Mouse (Mus musculus) heart, embryonic 13.5 days (tissue): ENCODE measurements around the gene Gh. TPM values are rescaled to one million over a fixed set of nuclear protein-coding genes. Genes with fewer than 3 reads are reported as not detected.
A peak's percentile ranks its signal among the peaks of the same experiment; 100 is the strongest.
"Not testable (repeated sequence)": the region's sequence is repeated elsewhere in the genome, so short reads cannot be mapped to it uniquely, and the experiment has no call there.

Experiments used
- ATAC-seq: fragments of 200-750 bp; cut with Nextera tagmentation; 2 replicates; pipeline ENCODE4 v1.8.0; 2017; ENCODE audit warnings: moderate TSS enrichment; ENCODE audit not compliant: insufficient number of reproducible peaks, low FRiP score, low TSS enrichment; ENCODE audit errors: extremely low read depth
- H3K27ac ChIP-seq: fragments of 300-500 bp; sonication (generic); replicated peaks from 2 replicates; pipeline ENCODE4 v1.5.1; 2015; ENCODE audit warnings: moderate library complexity, mild to moderate bottlenecking, inconsistent platforms
- H3K27me3 ChIP-seq: fragments of 300-500 bp; sonication (generic); replicated peaks from 2 replicates; pipeline ENCODE4 v1.6.1; 2015; ENCODE audit warnings: mild to moderate bottlenecking, inconsistent platforms
- H3K36me3 ChIP-seq: fragments of 300-500 bp; sonication (generic); 2 replicates; pipeline ENCODE4 v1.6.1; 2015; ENCODE audit warnings: mild to moderate bottlenecking, inconsistent platforms
- H3K4me1 ChIP-seq: fragments of 300-500 bp; sonication (generic); 2 replicates; pipeline ENCODE4 v1.6.1; 2015; ENCODE audit warnings: inconsistent platforms
- H3K4me2 ChIP-seq: fragments of 300-500 bp; sonication (generic); 2 replicates; pipeline ENCODE4 v1.6.1; 2015; ENCODE audit warnings: inconsistent platforms, mild to moderate bottlenecking, moderate library complexity
- H3K4me3 ChIP-seq: fragments of 300-500 bp; sonication (generic); 2 replicates; pipeline ENCODE4 v1.5.1; 2015; ENCODE audit warnings: moderate library complexity, mild to moderate bottlenecking, inconsistent platforms
- H3K9ac ChIP-seq: fragments of 300-500 bp; sonication (generic); 2 replicates; pipeline ENCODE4 v1.6.1; 2015; ENCODE audit warnings: inconsistent platforms, mild to moderate bottlenecking, moderate library complexity
- H3K9me3 ChIP-seq: fragments of 300-500 bp; sonication (generic); 2 replicates; pipeline ENCODE4 v1.6.1; 2016; ENCODE audit warnings: inconsistent platforms
- WGBS: fragments of 180-500 bp; shearing (Covaris S2); methylation state at CpG from one replicate; pipeline ENCODE4 v1.1.7; 2015; ENCODE audit warnings: mixed read lengths; 5-methylcytosine and 5-hydroxymethylcytosine counted together
- polyA plus RNA-seq: library from polyadenylated mRNA; unstranded; fragments of >200 nt; fragmentation: Nextera tagmentation; extraction: Ambion mirVana; gene quantifications from 2 replicates; pipeline ENCODE4 v1.2.1, GENCODE M21; 2015

Gene Gh
- polyA plus RNA-seq, result not detected in 2 replicates

DNA sequence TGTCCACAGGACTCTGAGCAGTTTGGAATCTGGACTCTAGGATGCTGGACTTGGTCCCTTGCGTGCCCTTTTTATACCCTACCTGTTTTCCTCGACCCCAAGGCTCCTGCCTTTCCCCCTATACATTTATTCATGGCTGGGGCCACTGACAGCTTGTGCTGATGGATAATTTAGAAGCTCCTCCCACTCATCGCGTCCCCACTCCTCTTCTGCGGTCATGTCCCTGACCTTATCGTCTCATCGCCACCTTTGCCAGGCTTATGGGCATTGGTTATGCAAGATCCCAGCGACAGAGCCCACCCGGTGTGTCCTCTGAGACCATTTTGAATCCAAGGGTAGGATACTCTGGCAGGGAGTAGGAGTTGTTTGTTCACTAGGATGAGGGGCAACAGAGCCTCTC is at the start of gene Gh:
Gh (minus strand) TSS at position 101 of the 400 bp plus-strand sequence.
- Histone ChIP-seq H3K27me3 (no peaks in the 10 kb centered on the region; the same call in none of the 2 replicates), H3K9me3 (no peaks in the 10 kb centered on the region), H3K4me1 (no peaks in the 10 kb centered on the region), H3K4me3 (no peak within 1 kb of the TSS), H3K4me2 (no peak within 1 kb of the TSS), H3K36me3 (no peaks in the 10 kb centered on the region), H3K9ac (no peak within 1 kb of the TSS), H3K27ac (no peak within 1 kb of the TSS)
- no peak for ATAC-seq
- WGBS, result 74% methylated on average over 9 of the region's 9 CpGs

DNA sequence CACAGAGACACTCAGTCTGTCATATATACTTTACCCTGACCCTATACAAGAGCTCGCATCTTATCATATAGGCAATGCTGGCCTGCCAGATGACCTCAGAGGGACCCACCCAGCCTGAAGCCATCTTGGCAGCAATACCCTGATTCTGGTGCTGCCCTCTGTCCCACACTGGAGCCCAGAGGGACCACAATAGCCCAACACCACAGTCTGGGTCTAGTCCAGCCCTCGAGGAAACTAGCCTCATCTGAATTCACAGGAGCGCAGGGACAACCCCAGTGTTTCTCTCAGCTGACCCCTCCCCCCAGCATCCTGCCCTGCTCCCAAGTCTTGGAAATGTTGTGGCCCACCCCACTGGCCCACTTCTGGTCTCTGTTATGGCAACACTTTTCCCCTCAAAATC is 49.6 kb upstream of the Gh start:
- H3K9ac ChIP-seq, result no peak overlapping the region
- no peak overlapping the region for H3K27ac ChIP-seq
- H3K4me2 ChIP-seq, result no peak overlapping the region
- no peaks in the 10 kb centered on the region for H3K9me3 ChIP-seq
- ATAC-seq, result no peak
- H3K4me1 ChIP-seq, result peaks cover 19% of the 10 kb centered on the region
- no peak overlapping the region for H3K4me3 ChIP-seq
- WGBS, result 55% methylated on average over 3 of the region's 3 CpGs
- H3K27me3 ChIP-seq, result no peaks in the 10 kb centered on the region
- no peaks in the 10 kb centered on the region for H3K36me3 ChIP-seq

DNA sequence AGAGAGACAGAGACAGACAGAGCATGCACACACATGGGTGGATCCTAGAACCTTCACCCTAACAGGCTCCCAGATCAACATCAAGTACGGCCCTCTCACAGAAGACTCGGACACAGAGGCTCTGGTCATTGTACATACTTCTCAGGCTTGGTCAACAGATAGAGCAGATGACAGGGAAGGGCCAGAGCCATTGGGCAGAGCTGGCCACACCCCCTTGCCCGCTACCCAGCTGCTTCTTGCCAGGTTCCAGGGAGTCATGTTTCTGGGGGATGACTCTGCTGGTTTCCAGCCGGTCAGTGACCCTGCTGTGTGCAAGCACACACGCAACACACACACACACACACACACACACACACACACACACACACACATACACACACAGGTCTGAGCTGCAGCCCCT is 49.2 kb upstream of the Gh start:
- Histone ChIP-seq H3K4me1 (peaks cover 17% of the 10 kb centered on the region), H3K36me3 (no peaks in the 10 kb centered on the region), H3K27me3 (no peaks in the 10 kb centered on the region), H3K4me2 (no peak overlapping the region), H3K4me3 (no peak overlapping the region), H3K9ac (no peak overlapping the region), H3K27ac (no peak overlapping the region), H3K9me3 (no peaks in the 10 kb centered on the region)
- WGBS, result 47% methylated on average over 5 of the region's 5 CpGs
- ATAC-seq, result no peak

DNA sequence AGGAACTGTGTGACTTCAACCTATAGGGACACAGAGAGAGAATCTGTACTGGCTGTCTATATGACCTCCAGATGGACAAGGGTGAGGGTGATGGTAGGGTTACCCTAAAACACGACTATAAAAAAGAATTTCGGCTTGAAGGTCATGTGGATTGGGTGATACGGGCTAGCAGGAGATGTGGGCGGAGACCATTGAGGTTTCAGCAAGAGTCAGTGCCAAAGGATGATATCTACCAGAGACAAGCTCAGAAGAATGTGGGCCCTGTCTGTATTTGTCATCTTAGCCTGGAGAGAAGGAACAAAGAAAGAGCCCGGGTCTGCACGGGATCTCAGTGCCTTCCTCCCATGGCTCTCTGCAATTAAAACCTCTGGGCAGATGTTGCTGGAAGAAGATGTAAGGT is 48.1 kb upstream of the Gh start:
- peaks cover 10% of the 10 kb centered on the region; the same call in 1 of the 2 replicates for H3K4me1 ChIP-seq
- 70% methylated on average over 6 of the region's 6 CpGs for WGBS
- no peaks in the 10 kb centered on the region for H3K36me3 ChIP-seq
- no peaks in the 10 kb centered on the region for H3K27me3 ChIP-seq
- H3K4me2 ChIP-seq, result no peak overlapping the region
- H3K9ac ChIP-seq, result no peak overlapping the region
- no peak for ATAC-seq
- H3K9me3 ChIP-seq, result no peaks in the 10 kb centered on the region
- H3K27ac ChIP-seq, result no peak overlapping the region
- H3K4me3 ChIP-seq, result no peak overlapping the region

DNA sequence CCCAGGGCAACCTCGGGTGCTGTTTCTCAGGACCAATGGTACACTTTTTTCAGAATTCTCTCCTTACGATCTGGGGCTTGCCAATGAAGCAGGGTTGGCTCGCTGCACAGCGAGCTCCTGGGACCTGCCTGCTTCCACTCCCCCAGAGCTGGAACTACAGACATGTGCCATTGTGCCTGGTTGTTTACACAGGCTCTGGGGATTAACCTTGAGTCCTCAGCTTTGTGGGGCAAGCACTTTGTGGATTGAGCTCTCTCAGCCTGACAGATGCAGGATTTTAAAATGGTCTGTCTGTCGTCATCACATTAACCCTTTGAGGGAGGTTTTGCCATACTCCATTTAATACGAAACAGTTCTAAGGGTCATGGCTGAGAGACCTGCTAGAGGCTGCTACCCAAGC is 43.2 kb upstream of the Gh start:
- Histone ChIP-seq H3K9me3 (no peaks in the 10 kb centered on the region), H3K27me3 (peaks cover 6% of the 10 kb centered on the region; the same call in 1 of the 2 replicates), H3K36me3 (no peaks in the 10 kb centered on the region), H3K4me2 (no peak overlapping the region), H3K27ac (no peak overlapping the region), H3K4me1 (peaks cover 12% of the 10 kb centered on the region), H3K4me3 (no peak overlapping the region), H3K9ac (no peak overlapping the region)
- 51% methylated on average over 6 of the region's 6 CpGs for WGBS
- no peak for ATAC-seq

DNA sequence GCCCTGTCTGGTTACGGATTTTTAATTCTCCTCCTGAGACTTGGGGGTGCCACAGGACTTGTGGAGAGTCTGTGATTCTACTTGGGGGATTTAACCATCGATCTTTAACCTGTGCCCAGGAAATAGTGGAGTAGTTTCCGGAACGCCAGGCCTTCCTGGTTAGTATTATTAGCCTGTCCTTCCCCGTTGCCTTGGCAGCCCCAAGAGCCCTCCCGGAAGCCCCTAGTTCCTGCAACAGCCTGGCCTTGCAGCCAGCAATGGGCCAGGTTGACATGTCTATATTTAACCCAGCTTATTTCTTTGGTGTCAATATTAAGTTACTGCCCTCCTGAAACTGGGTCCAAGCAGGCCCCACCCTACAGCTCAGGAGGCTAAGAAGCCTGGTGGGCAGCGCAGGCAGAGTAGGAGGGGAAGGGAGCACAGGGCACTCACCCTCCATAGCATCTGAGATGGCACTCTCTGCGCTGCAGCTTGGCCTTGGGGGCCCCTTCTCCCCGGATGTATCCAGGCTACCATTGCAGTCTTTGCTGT is 39.4 kb upstream of the Gh start:
- H3K4me3 ChIP-seq, result no peak overlapping the region
- peaks cover 18% of the 10 kb centered on the region for H3K4me1 ChIP-seq
- 0 out of 2 replicates have a peak overlapping the region, but pooled peaks have one; percentile 28 for H3K9ac ChIP-seq
- no peak overlapping the region for H3K4me2 ChIP-seq
- H3K27me3 ChIP-seq, result peaks cover 6% of the 10 kb centered on the region; the same call in 1 of the 2 replicates
- 67% methylated on average over 9 of the region's 9 CpGs for WGBS
- H3K27ac ChIP-seq, result no peak overlapping the region
- no peaks in the 10 kb centered on the region for H3K36me3 ChIP-seq
- no peaks in the 10 kb centered on the region for H3K9me3 ChIP-seq
- ATAC-seq, result no peak

DNA sequence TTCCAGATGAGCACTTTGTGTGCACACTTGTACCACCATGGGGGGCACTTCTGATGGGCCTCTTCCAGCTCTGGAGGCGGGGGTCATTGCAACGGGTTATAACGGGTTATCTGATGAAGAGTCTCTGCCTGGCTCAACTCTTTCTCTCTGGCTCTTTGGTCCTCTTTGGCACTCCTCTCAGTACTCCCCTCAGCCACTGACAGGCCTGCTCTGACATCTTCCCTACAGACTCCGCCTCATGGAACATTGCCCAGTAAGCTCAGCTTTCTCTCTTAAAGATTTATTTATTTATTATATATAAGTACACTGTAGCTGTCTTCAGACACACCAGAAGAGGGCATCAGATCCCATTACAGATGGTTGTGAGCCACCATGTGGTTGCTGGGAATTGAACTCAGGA is 37.7 kb upstream of the Gh start:
- H3K9me3 ChIP-seq, H3K4me3 ChIP-seq, H3K27me3 ChIP-seq, H3K9ac ChIP-seq, ATAC-seq, H3K4me2 ChIP-seq, H3K27ac ChIP-seq, H3K36me3 ChIP-seq: not testable (repeated sequence)
- peaks cover 19% of the 10 kb centered on the region for H3K4me1 ChIP-seq
- WGBS, result 80% methylated on average over 4 of the region's 4 CpGs

DNA sequence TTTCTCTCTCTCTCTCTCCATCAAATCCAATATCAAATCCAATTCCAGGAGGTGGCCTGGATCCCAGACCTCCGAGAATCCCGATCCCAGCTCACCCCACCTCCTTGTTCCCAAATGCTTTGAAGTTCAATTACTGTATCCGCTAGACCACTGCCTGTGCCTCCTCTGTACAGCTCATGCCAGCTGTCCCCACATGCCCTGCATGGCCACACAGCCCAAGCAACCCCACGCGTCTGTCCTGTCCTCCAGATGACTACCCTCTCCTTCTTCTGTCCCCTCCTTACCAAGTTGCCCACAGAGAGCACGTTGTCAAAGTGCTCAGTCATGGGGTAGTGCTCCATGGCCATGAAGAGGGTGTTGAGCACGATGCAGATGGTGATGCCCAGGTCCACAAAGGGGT is 37.2 kb upstream of the Gh start:
- no peak for ATAC-seq
- WGBS, result 73% methylated on average over 7 of the region's 7 CpGs
- H3K4me2 ChIP-seq, result no peak overlapping the region
- H3K27me3 ChIP-seq, result peaks cover 5% of the 10 kb centered on the region; the same call in 1 of the 2 replicates
- H3K9me3 ChIP-seq, result no peaks in the 10 kb centered on the region
- H3K27ac ChIP-seq, result no peak overlapping the region
- H3K4me3 ChIP-seq, result no peak overlapping the region
- no peaks in the 10 kb centered on the region for H3K36me3 ChIP-seq
- no peak overlapping the region for H3K9ac ChIP-seq
- H3K4me1 ChIP-seq, result peaks cover 23% of the 10 kb centered on the region

DNA sequence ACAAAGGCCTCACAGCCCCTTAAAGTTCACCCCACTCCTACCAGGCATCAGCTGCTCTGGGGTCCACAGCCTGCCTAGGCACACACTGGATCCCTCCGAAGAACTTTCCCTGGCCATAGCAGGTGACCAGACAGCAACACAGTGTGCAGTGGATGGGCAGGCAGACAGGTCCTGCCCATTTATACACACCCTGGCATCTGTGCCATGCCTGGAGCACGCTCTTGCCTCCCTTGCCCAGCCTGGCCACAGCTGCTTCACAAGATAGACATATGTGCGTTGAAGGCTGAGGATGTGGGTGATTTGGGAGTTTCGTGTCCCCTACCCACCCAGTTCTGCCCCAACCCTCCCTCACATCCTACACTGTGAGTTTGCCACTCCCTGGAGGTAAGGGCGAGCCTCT is 36.4 kb upstream of the Gh start:
- H3K9ac ChIP-seq, result no peak overlapping the region
- no peak overlapping the region for H3K4me2 ChIP-seq
- no peaks in the 10 kb centered on the region for H3K9me3 ChIP-seq
- H3K27me3 ChIP-seq, result no peaks in the 10 kb centered on the region
- 78% methylated on average over 5 of the region's 5 CpGs for WGBS
- no peak overlapping the region for H3K27ac ChIP-seq
- H3K4me1 ChIP-seq, result peaks cover 25% of the 10 kb centered on the region
- H3K4me3 ChIP-seq, result no peak overlapping the region
- no peaks in the 10 kb centered on the region for H3K36me3 ChIP-seq
- ATAC-seq, result no peak

DNA sequence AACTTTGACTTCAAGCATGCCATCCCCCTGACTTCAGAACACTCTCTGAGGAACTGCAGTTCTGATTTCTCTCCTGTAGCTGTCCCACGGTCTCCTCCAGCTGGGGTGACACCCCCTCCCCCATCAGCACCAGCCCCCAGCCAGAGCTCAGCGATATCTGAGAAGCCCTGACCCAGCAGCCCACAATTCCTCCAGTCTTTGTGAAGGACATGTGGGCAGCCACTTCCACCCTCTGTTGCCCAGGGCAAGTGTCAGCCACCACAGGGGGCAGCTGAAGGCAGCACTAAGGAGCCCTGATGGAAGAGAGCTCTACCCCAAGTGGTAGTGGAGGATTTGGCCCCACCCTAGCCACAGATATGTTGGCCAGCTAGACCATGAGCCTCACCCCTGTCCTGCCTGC is 32.4 kb upstream of the Gh start:
- Histone ChIP-seq H3K9ac (no peak overlapping the region), H3K4me3 (no peak overlapping the region), H3K27ac (no peak overlapping the region), H3K36me3 (no peaks in the 10 kb centered on the region), H3K27me3 (no peaks in the 10 kb centered on the region), H3K4me2 (no peak overlapping the region), H3K9me3 (no peaks in the 10 kb centered on the region), H3K4me1 (peaks cover 37% of the 10 kb centered on the region)
- 3% methylated on average over 2 of the region's 2 CpGs for WGBS
- no peak for ATAC-seq

DNA sequence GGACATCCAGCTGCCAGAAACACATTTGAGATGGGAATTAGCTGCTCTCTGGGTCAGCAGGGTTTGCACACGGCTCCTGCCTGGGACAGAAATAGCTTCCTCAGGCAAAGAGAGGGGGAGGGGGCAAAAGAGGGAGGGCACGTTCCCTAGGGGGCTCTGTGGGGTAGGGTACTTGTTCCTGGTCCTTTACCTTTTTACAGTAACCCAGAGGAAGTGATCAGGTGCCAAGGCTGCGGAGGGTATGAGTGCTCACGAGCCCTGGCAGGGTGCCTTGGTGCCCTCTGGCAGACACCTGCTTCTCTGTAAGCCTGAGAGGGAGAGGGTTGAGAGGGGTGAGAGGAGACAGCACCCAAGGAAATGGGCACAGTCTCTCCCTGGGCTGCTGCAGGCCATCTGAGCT is 30.8 kb upstream of the Gh start:
- no peak overlapping the region for H3K9ac ChIP-seq
- no peak overlapping the region for H3K4me2 ChIP-seq
- no peaks in the 10 kb centered on the region for H3K9me3 ChIP-seq
- H3K36me3 ChIP-seq, result no peaks in the 10 kb centered on the region
- ATAC-seq, result no peak
- H3K4me3 ChIP-seq, result no peak overlapping the region
- 0 out of 2 replicates have a peak overlapping the region, but pooled peaks have one; percentile 45 for H3K27ac ChIP-seq
- H3K4me1 ChIP-seq, result peaks cover 45% of the 10 kb centered on the region
- no peaks in the 10 kb centered on the region for H3K27me3 ChIP-seq
- WGBS, result 41% methylated on average over 4 of the region's 4 CpGs

DNA sequence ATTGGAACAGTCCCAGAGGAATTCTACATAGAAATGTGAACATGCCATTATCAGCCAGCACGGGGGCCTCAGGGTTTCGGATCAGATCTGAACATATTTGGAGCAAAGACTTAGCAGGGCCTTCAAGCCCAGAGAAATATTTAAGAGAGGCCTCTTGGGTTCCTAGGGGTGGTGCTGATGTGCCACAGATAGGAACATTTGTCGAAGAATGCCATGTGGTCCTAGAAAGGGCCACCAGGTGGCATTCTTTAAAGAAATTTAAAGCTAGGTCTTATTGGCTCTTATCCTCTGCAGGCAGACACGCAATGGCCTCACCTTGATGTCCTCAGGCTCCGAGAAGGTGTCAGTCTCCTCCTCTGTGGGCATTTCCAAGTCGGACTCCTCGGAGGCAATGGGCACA is 28.0 kb upstream of the Gh start:
- Histone ChIP-seq H3K4me2 (peak overlapping the region; percentile 34), H3K9me3 (no peaks in the 10 kb centered on the region), H3K9ac (peak overlapping the region; percentile 35; the same call in 1 of the 2 replicates), H3K27me3 (no peaks in the 10 kb centered on the region), H3K36me3 (no peaks in the 10 kb centered on the region), H3K27ac (peak overlapping the region; percentile 80), H3K4me1 (peaks cover 54% of the 10 kb centered on the region), H3K4me3 (no peak overlapping the region)
- 37% methylated on average over 7 of the region's 7 CpGs for WGBS
- ATAC-seq, result no peak
